Mouse (Mus musculus) spleen, adult 2 months (tissue): Measurements from ENCODE around the gene Ube3b. TPM values are rescaled to one million over a fixed set of nuclear protein-coding genes. Genes with fewer than 3 reads are reported as not detected.

Source experiments
- DNase-seq, 2 experiments: peaks; one replicate each; pipeline versions ENCODE4 v3.0.0 to v3.0.0-alpha.2; 2012 to 2021; ENCODE audit warnings: low spot score in 2 of 2, low read depth in 1 of 2
- H3K27ac ChIP-seq: fragments of 200-500 bp; 2 replicates; pipeline ENCODE4 v1.5.1; 2012; ENCODE audit warnings: low read length, inconsistent platforms; ENCODE audit not compliant: insufficient read depth
- H3K27me3 ChIP-seq: fragments of 200-500 bp; 2 replicates; pipeline ENCODE4 v1.6.1; 2012; ENCODE audit warnings: mild to moderate bottlenecking, moderate library complexity, low read length, inconsistent platforms; ENCODE audit not compliant: control insufficient read depth, insufficient read depth
- H3K36me3 ChIP-seq: fragments of 200-500 bp; 2 replicates; pipeline ENCODE4 v1.6.1; 2012; ENCODE audit warnings: mild to moderate bottlenecking, low read length, inconsistent platforms; ENCODE audit not compliant: control insufficient read depth, insufficient read depth
- H3K4me1 ChIP-seq: fragments of 200-500 bp; 2 replicates; pipeline ENCODE4 v1.6.1; 2011; ENCODE audit warnings: inconsistent platforms; ENCODE audit not compliant: control insufficient read depth, insufficient read depth, insufficient read length
- H3K4me3 ChIP-seq: fragments of 200-500 bp; 2 replicates; pipeline ENCODE4 v1.5.1; 2011; ENCODE audit warnings: mild to moderate bottlenecking, inconsistent platforms; ENCODE audit not compliant: insufficient read depth, insufficient read length; ENCODE audit errors: extremely low read depth
- CTCF ChIP-seq: fragments of 200-500 bp; IDR thresholded peaks from 2 replicates; pipeline ENCODE4 v1.5.1; 2011; ENCODE audit warnings: mild to moderate bottlenecking, inconsistent platforms; ENCODE audit not compliant: insufficient read depth, insufficient read length, insufficient replicate concordance; ENCODE audit errors: extremely low read depth
- POLR2A ChIP-seq: fragments of 200-500 bp; IDR thresholded peaks from 2 replicates; pipeline ENCODE4 v1.6.1; 2011; ENCODE audit warnings: low read depth, low read length, inconsistent platforms
- WGBS: fragments of 180-500 bp; shearing (Covaris S2); methylation state at CpG from one replicate; pipeline ENCODE4 v1.1.7; 2018; 5-methylcytosine and 5-hydroxymethylcytosine counted together
- polyA plus RNA-seq: library from polyadenylated mRNA; depleted of rRNA; stranded (reverse); fragments of >200 nt; gene quantifications from 2 replicates; pipeline ENCODE4 v1.2.3, GENCODE M21; 2012

Gene Ube3b
- polyA plus RNA-seq, 1 experiment, result 44.4 TPM

GRCm38 (mm10) chr5:114373174-114373573 is 7.2 kb upstream of the Ube3b start:
- H3K4me1 ChIP-seq, result peaks cover 29% of the 10 kb centered on the region; the same call in 1 of the 2 replicates

DNA sequence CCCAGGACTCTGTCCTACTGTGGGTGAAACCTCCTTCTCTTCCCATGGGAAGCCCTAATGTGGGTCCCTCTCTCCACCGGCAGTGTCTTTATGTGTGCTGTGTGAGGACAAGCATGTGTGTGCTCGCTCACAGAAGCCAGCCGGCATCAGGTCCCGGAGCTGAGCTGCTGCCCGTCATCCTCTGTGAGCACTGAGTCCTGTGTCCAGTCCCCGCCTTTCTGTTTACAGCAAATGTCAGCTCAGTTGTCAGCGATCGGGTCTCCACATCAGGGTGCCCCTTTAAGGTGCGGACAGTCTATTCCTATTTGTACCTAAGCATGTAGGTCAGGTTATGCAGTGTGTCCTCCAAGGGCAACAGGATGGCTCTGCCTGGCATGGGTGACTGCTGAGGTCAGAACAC is 6.8 kb upstream of the Ube3b start:
- TF ChIP-seq CTCF, result no peak
- TF ChIP-seq POLR2A, result no peak
- no peak overlapping the region for H3K4me3 ChIP-seq
- H3K36me3 ChIP-seq, result peaks cover 33% of the 10 kb centered on the region
- peaks cover 29% of the 10 kb centered on the region; the same call in 1 of the 2 replicates for H3K4me1 ChIP-seq
- H3K27ac ChIP-seq, result no peak overlapping the region
- no peaks in the 10 kb centered on the region for H3K27me3 ChIP-seq
- WGBS, result 91% methylated on average over 9 of the region's 9 CpGs
- no peak for DNase-seq

More at GRCm38 (mm10) chr5:114373174-114373573, 7.2 kb upstream of the Ube3b start:
- WGBS, result 78% methylated on average over 11 of the region's 11 CpGs
- H3K4me3 ChIP-seq, result no peak overlapping the region
- no peak for TF ChIP-seq POLR2A
- TF ChIP-seq CTCF, result no peak
- no peak overlapping the region for H3K27ac ChIP-seq
- no peaks in the 10 kb centered on the region for H3K27me3 ChIP-seq
- peaks cover 34% of the 10 kb centered on the region for H3K36me3 ChIP-seq
- DNase-seq, result no peak

GRCm38 (mm10) chr5:114374409-114375213 is 5.8 kb upstream of the Ube3b start:
- H3K27ac ChIP-seq, result peak overlapping the region; percentile 46

DNA sequence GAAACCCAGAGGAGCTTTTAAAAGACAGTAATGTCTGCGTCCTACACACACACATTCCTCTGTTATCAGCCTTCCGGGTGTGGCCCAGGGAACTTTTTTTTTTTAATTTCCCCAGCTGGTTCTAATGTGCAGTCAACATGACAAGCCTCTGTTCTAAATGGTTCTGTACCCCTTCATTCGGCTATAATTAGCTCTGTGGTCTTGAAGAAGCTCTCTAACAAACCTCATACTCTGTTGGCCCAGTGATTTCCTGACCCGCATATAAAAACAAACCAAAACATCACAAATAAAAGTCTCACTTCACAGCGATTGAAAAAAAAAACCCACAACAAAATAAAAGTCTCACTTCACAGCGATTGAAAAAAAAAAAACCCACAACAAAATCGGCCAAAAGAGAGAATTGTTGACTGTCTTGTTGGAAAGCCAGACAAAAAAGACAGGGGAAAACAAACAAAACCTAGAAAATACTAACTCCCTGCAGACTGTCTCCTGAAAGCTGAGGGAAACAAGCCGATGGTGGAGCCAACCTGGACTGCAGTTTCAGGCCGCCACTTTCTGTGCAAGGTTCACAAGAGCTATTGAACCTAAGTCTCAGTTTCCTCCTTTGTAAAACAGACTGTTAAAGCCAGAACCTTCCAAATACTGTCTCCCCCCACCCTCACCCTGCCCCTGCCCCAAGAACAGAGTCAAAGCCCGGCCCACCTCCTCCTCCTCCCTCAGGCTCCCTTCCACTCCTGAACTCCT is 2.1 kb upstream of the Ube3b start:
- TF ChIP-seq CTCF (no peak), POLR2A (no peak)
- H3K36me3 ChIP-seq, result peaks cover 8% of the 10 kb centered on the region
- peaks cover 32% of the 10 kb centered on the region; the same call in 1 of the 2 replicates for H3K4me1 ChIP-seq
- peak in 1 of 2 experiments; percentile 60 for DNase-seq
- H3K27me3 ChIP-seq, result no peaks in the 10 kb centered on the region
- H3K27ac ChIP-seq, result peak overlapping the region; percentile 70
- H3K4me3 ChIP-seq, result peak overlapping the region; percentile 35; the same call in 1 of the 2 replicates
- WGBS, result 10% methylated on average over 10 of the region's 10 CpGs

More at GRCm38 (mm10) chr5:114374409-114375213, 5.8 kb upstream of the Ube3b start:
- H3K4me1 ChIP-seq, result peaks cover 29% of the 10 kb centered on the region; the same call in 1 of the 2 replicates
- no peak overlapping the region for H3K4me3 ChIP-seq
- H3K36me3 ChIP-seq, result peaks cover 26% of the 10 kb centered on the region
- no peak for TF ChIP-seq CTCF
- TF ChIP-seq POLR2A, result no peak
- peak in 1 of 2 experiments; percentile 24 for DNase-seq
- 33% methylated on average over 23 of the region's 23 CpGs for WGBS
- no peaks in the 10 kb centered on the region for H3K27me3 ChIP-seq

- no peak for TF ChIP-seq POLR2A
- TF ChIP-seq CTCF, result no peak
- Histone ChIP-seq H3K36me3 (peaks cover 6% of the 10 kb centered on the region), H3K27me3 (no peaks in the 10 kb centered on the region), H3K4me3 (peak overlapping the region; percentile 89), H3K4me1 (peaks cover 32% of the 10 kb centered on the region; the same call in 1 of the 2 replicates), H3K27ac (peak overlapping the region; percentile 70)
- no peak for DNase-seq
- WGBS, result 54% methylated on average over 6 of the region's 6 CpGs
These were observed 1.5 kb upstream of the Ube3b start for GRCm38 (mm10) chr5:114378936-114379335.

GRCm38 (mm10) chr5:114379763-114380162 is 644 bp upstream of the Ube3b start:
- Histone ChIP-seq H3K4me1 (peaks cover 25% of the 10 kb centered on the region; the same call in 1 of the 2 replicates), H3K36me3 (0 out of 2 replicates have a peak, but pooled peaks cover 1% of the 10 kb centered on the region), H3K4me3 (peak overlapping the region; percentile 89), H3K27me3 (no peaks in the 10 kb centered on the region), H3K27ac (peak overlapping the region; percentile 90)
- TF ChIP-seq CTCF (no peak), POLR2A (no peak)
- DNase-seq, result peak in 1 of 2 experiments; percentile 11
- WGBS, result 1% methylated on average over 20 of the region's 20 CpGs
